ENCODE assay signal across 11 mouse cellular contexts in the genomic region with DNA sequence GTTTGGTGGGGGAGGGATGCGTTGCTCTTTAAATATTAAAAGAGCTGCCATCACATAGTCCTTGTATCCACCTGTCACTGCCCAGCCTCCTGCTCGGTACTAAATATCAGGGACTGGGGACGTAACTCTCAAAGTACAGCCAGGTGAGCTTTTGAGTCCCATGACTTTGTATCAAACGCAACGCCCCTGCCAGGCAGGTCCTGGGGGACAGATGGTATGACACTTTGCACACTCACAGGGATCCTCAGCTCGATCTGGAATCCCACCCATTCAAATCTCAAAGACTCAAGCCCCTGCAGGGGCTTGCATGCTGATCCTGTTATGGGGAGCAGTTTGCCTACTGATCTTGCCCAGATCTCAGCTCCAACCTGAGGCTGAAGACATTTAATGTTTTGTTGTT. TPM values are rescaled to one million over a fixed set of nuclear protein-coding genes. Genes with fewer than 3 reads are reported as not detected.
DNase-seq lines count a peak whose midpoint lies in the region; ATAC-seq and TF ChIP-seq lines count a peak whose summit lies in the region.
"Had no signal": no experiment of that assay in that cellular context is flagged by ENCODE, and none has a peak within 500 bp of the region (broad histone marks: within the 10 kb centered on the region; RNA-seq: fewer than 3 reads in every experiment).

No protein-coding gene starts in this region.

- H3K4me1 ChIP-seq in cerebellum, adult 2 months (ENCODE audit: control insufficient read depth, insufficient read depth, low read length): peaks cover 4% of the 10 kb centered on the region; the same call in 1 of the 2 replicates
- no peaks in the 10 kb centered on the region for H3K4me1 ChIP-seq in hindbrain, embryonic 12.5 days
- H3K4me1 ChIP-seq in hindbrain, embryonic 11.5 days (replicated peaks; ENCODE audit: control insufficient read depth, insufficient read depth, low read length): no peaks in the 10 kb centered on the region
- H3K4me1 ChIP-seq in stomach, embryonic 15.5 days: no peaks in the 10 kb centered on the region
- no peaks in the 10 kb centered on the region for H3K4me1 ChIP-seq in stomach, postnatal 0 days (replicated peaks; ENCODE audit: control insufficient read depth, insufficient read depth)

- H3K27ac ChIP-seq in cerebellum, adult 2 months (ENCODE audit: insufficient read depth, low read length): no peak overlapping the region
- no peak overlapping the region for H3K27ac ChIP-seq in hindbrain, embryonic 12.5 days
- no peak overlapping the region for H3K27ac ChIP-seq in hindbrain, embryonic 11.5 days (ENCODE audit: low read depth, low read length)
- H3K27ac ChIP-seq in stomach, embryonic 15.5 days: no peak overlapping the region
- no peak overlapping the region for H3K27ac ChIP-seq in stomach, postnatal 0 days (replicated peaks)
- H3K27ac ChIP-seq: liver, embryonic 14.5 days; macrophage had no signal

- H3K4me3 ChIP-seq in cerebellum, adult 2 months (replicated peaks; ENCODE audit: insufficient read depth, low read depth, low read length): no peak overlapping the region
- H3K4me3 ChIP-seq in hindbrain, embryonic 12.5 days: no peak overlapping the region
- H3K4me3 ChIP-seq in hindbrain, embryonic 11.5 days (ENCODE audit: low read depth, low read length): no peak overlapping the region; the same call in 1 of the 2 replicates
- H3K4me3 ChIP-seq in stomach, embryonic 15.5 days (replicated peaks): no peak overlapping the region
- H3K4me3 ChIP-seq in stomach, postnatal 0 days (ENCODE audit: low read depth, low read length): no peak overlapping the region
- H3K4me3 ChIP-seq: myocyte had no signal

- no peak overlapping the region; the same call in 1 of the 2 replicates for H3K4me2 ChIP-seq in hindbrain, embryonic 12.5 days (replicated peaks)
- H3K4me2 ChIP-seq in hindbrain, embryonic 11.5 days (replicated peaks; ENCODE audit: low read depth, low read length): no peak overlapping the region
- H3K4me2 ChIP-seq in stomach, embryonic 15.5 days: no peak overlapping the region
- no peak overlapping the region; the same call in 1 of the 2 replicates for H3K4me2 ChIP-seq in stomach, postnatal 0 days (replicated peaks; ENCODE audit: low read depth)

- DNase-seq in cerebellum, adult 9-11 months: peak; percentile 42
- DNase-seq in cerebellum, adult 2 months: no peak
- no peak for DNase-seq in hindbrain, embryonic 11.5 days (ENCODE audit: low spot score)
- no peak for DNase-seq in stomach, postnatal 0 days (ENCODE audit: low spot score)
- DNase-seq in testis, postnatal 14 days (ENCODE audit: low spot score): no peak
- DNase-seq in yolk sac, embryonic 10.5 days (ENCODE audit: low spot score): no peak

- H3K36me3 ChIP-seq in hindbrain, embryonic 12.5 days: no peaks in the 10 kb centered on the region
- no peaks in the 10 kb centered on the region for H3K36me3 ChIP-seq in hindbrain, embryonic 11.5 days (ENCODE audit: control insufficient read depth, insufficient read depth, low read length)
- no peaks in the 10 kb centered on the region for H3K36me3 ChIP-seq in stomach, embryonic 15.5 days
- no peaks in the 10 kb centered on the region for H3K36me3 ChIP-seq in stomach, postnatal 0 days (ENCODE audit: control insufficient read depth, insufficient read depth, low read length)

- H3K27me3 ChIP-seq in cerebellum, adult 2 months (ENCODE audit: control insufficient read depth, insufficient read depth, low read length): no peaks in the 10 kb centered on the region
- no peaks in the 10 kb centered on the region for H3K27me3 ChIP-seq in hindbrain, embryonic 12.5 days
- H3K27me3 ChIP-seq in hindbrain, embryonic 11.5 days (ENCODE audit: control insufficient read depth, insufficient read depth, low read length): no peaks in the 10 kb centered on the region
- H3K27me3 ChIP-seq in stomach, embryonic 15.5 days (replicated peaks): no peaks in the 10 kb centered on the region
- H3K27me3 ChIP-seq in stomach, postnatal 0 days (ENCODE audit: control insufficient read depth, insufficient read depth, low read length): no peaks in the 10 kb centered on the region

- no peak for TF ChIP-seq CTCF in cerebellum, adult 2 months (IDR thresholded peaks at IDR 0.05; ENCODE audit: borderline replicate concordance, insufficient read depth, low read depth, low read length)
- no peak for TF ChIP-seq CTCF in stomach, postnatal 0 days (IDR thresholded peaks at IDR 0.05; ENCODE audit: low read depth)

- H3K9ac ChIP-seq in hindbrain, embryonic 12.5 days: no peak overlapping the region
- H3K9ac ChIP-seq in hindbrain, embryonic 11.5 days (ENCODE audit: low read depth, low read length): no peak overlapping the region
- H3K9ac ChIP-seq in stomach, embryonic 15.5 days: 0 out of 2 replicates have a peak overlapping the region, but pooled peaks have one; percentile 4
- H3K9ac ChIP-seq in stomach, postnatal 0 days (ENCODE audit: low read length): no peak overlapping the region
- H3K9ac ChIP-seq: liver, embryonic 14.5 days had no signal

- 0 out of 2 replicates have a peak, but pooled peaks have one; percentile 11 for ATAC-seq in hindbrain, embryonic 12.5 days (ENCODE audit: low FRiP score)
- no peak for ATAC-seq in hindbrain, embryonic 11.5 days (ENCODE audit: low FRiP score)
- no peak for ATAC-seq in stomach, embryonic 15.5 days (ENCODE audit: insufficient read depth, low FRiP score, low read depth)
- ATAC-seq in stomach, postnatal 0 days (ENCODE audit: low FRiP score, low TSS enrichment): no peak

- TF ChIP-seq POLR2A in cerebellum, adult 2 months (IDR thresholded peaks at IDR 0.05; ENCODE audit: borderline replicate concordance, insufficient read depth, low read length): no peak

- WGBS in cerebellum, adult 2 months: 57% methylated on average over 6 of the region's 6 CpGs
- 79% methylated on average over 6 of the region's 6 CpGs for WGBS in hindbrain, embryonic 12.5 days
- WGBS in hindbrain, embryonic 11.5 days: 75% methylated on average over 6 of the region's 6 CpGs
- WGBS in stomach, embryonic 15.5 days: 67% methylated on average over 6 of the region's 6 CpGs
- WGBS in stomach, postnatal 0 days: 68% methylated on average over 6 of the region's 6 CpGs

- no peak for TF ChIP-seq EP300 in stomach, postnatal 0 days (optimal IDR thresholded peaks at IDR 0.05)

- no peaks in the 10 kb centered on the region for H3K9me3 ChIP-seq in hindbrain, embryonic 12.5 days (replicated peaks)
- H3K9me3 ChIP-seq in hindbrain, embryonic 11.5 days (ENCODE audit: control insufficient read depth, low read length): no peaks in the 10 kb centered on the region
- no peaks in the 10 kb centered on the region for H3K9me3 ChIP-seq in stomach, embryonic 15.5 days
- H3K9me3 ChIP-seq in stomach, postnatal 0 days (ENCODE audit: control insufficient read depth, low read length): no peaks in the 10 kb centered on the region

RNA-seq across cellular contexts. Expression of a gene that starts 2.7 kb away (rescaled TPM):
- 0.27 and 0.34 TPM in 2 replicates for polyA plus RNA-seq in cerebellum, adult 2 months (2012; rRNA removed)
- 0.20 and 0.43 TPM in 2 replicates for polyA plus RNA-seq in hindbrain, embryonic 12.5 days (2016; fragmentation: Nextera tagmentation; extraction: Ambion mirVana)
- polyA plus RNA-seq in hindbrain, embryonic 11.5 days (2014; fragmentation: Nextera tagmentation; extraction: Ambion mirVana): not detected in 2 replicates
- 2.7 and 2.8 TPM in 2 replicates for polyA plus RNA-seq in stomach, embryonic 15.5 days (2015; fragmentation: Nextera tagmentation; extraction: Ambion mirVana)
- polyA plus RNA-seq in stomach, postnatal 0 days (2015; fragmentation: Nextera tagmentation; extraction: Ambion mirVana): 3.0 and 3.1 TPM in 2 replicates
- polyA plus RNA-seq: macrophage, myocyte had no signal

RNA-seq across cellular contexts. Expression of a gene that starts 13.8 kb away (rescaled TPM):
- polyA plus RNA-seq in cerebellum, adult 2 months (2012; rRNA removed): 17.9 and 19.4 TPM in 2 replicates
- 21.4 and 22.3 TPM in 2 replicates for polyA plus RNA-seq in hindbrain, embryonic 12.5 days (2016; fragmentation: Nextera tagmentation; extraction: Ambion mirVana)
- 24.0 and 24.8 TPM in 2 replicates for polyA plus RNA-seq in hindbrain, embryonic 11.5 days (2014; fragmentation: Nextera tagmentation; extraction: Ambion mirVana)
- 18.2 and 20.1 TPM in 2 replicates for polyA plus RNA-seq in stomach, embryonic 15.5 days (2015; fragmentation: Nextera tagmentation; extraction: Ambion mirVana)
- 9.8 and 9.9 TPM in 2 replicates for polyA plus RNA-seq in stomach, postnatal 0 days (2015; fragmentation: Nextera tagmentation; extraction: Ambion mirVana)
